8 mouse cellular contexts compared by ENCODE assay signal in genomic region chr2:156180094-156180821, GRCm38 (mm10). TPM values are rescaled to one million over a fixed set of nuclear protein-coding genes. Genes with fewer than 3 reads are reported as not detected.
DNase-seq lines count a peak whose midpoint lies in the region; ATAC-seq lines count a peak whose summit lies in the region.

TSS of gene Rbm39 (minus strand) at chr2:156180238.

- under 1% methylated on average over 45 of the region's 47 CpGs for WGBS in hindbrain, embryonic 16.5 days
- under 1% methylated on average over 42 of the region's 47 CpGs for WGBS in macrophage (ENCODE audit: missing documents)

- no peaks in the 10 kb centered on the region for H3K9me3 ChIP-seq in hindbrain, embryonic 16.5 days (ENCODE audit: control insufficient read depth, low read length)

- H3K27ac ChIP-seq in hindbrain, embryonic 16.5 days (ENCODE audit: low read depth, low read length): peak within 1 kb of the TSS; percentile 97
- peak within 1 kb of the TSS; percentile 96 for H3K27ac ChIP-seq in macrophage

- H3K4me3 ChIP-seq in hindbrain, embryonic 16.5 days (ENCODE audit: low read length): peak within 1 kb of the TSS; percentile 82
- peak within 1 kb of the TSS; percentile 93 for H3K4me3 ChIP-seq in macrophage (ENCODE audit: inconsistent target)

- peak; percentile 100 for DNase-seq in T-cell, adult 2 months (ENCODE audit: low spot score)
- peak; percentile 100 for DNase-seq in cerebellum, postnatal 36 days
- peak; percentile 100 for DNase-seq in gastrocnemius, adult 18-20 months (ENCODE audit: low spot score)
- peak; percentile 100 for DNase-seq in left cerebral cortex, adult 18-20 months (ENCODE audit: low spot score in 2 of 2)
- peak; percentile 100 for DNase-seq in right cerebral cortex, adult 18-20 months
- DNase-seq in urinary bladder, postnatal 10 days (ENCODE audit: low spot score): peak; percentile 100

- ATAC-seq in hindbrain, embryonic 16.5 days: peak; percentile 98

- H3K36me3 ChIP-seq in hindbrain, embryonic 16.5 days (ENCODE audit: control insufficient read depth, insufficient read depth, low read length): peaks cover 4% of the 10 kb centered on the region
- H3K36me3 ChIP-seq in macrophage (ENCODE audit: inconsistent target): peaks cover 32% of the 10 kb centered on the region

- H3K9ac ChIP-seq in hindbrain, embryonic 16.5 days (ENCODE audit: low read depth, low read length): peak within 1 kb of the TSS; percentile 100

- H3K4me2 ChIP-seq in hindbrain, embryonic 16.5 days (ENCODE audit: low read length): peak within 1 kb of the TSS; percentile 57

- H3K27me3 ChIP-seq in hindbrain, embryonic 16.5 days (replicated peaks; ENCODE audit: control insufficient read depth, insufficient read depth, low read length): no peaks in the 10 kb centered on the region

- peaks cover 25% of the 10 kb centered on the region for H3K4me1 ChIP-seq in hindbrain, embryonic 16.5 days (ENCODE audit: control insufficient read depth, insufficient read depth, low read depth, low read length)

- peaks cover 44% of the 10 kb centered on the region for H3K79me2 ChIP-seq in macrophage (ENCODE audit: inconsistent target)

RNA-seq across cellular contexts. Expression of gene Rbm39, which starts in this region (rescaled TPM):
- 100 to 1,000 TPM in 1 of 2 experiments, 10 to 100 TPM in 1; 89.8 to 104 TPM for total RNA-seq in gastrocnemius, adult 18-20 months (2021)
- 369 and 377 TPM in 2 replicates for polyA plus RNA-seq in hindbrain, embryonic 16.5 days (2015; fragmentation: Nextera tagmentation; extraction: Ambion mirVana)
- 100 to 1,000 TPM; 286 to 287 TPM for total RNA-seq in left cerebral cortex, adult 18-20 months (2021)
- 1,000 to 10,000 TPM; 2,157 to 4,730 (median 3,239) TPM for total RNA-seq in macrophage (2018; cell fraction: chromatin; rRNA removed)
- total RNA-seq in macrophage (2018; cell fraction: cytosol; rRNA removed): 100 to 1,000 TPM; 106 to 268 (median 139) TPM
- 1,000 to 10,000 TPM in 24 of 26 experiments, 100 to 1,000 TPM in 2; 796 to 2,492 (median 1,518) TPM for total RNA-seq in macrophage (2018; cell fraction: nucleus; rRNA removed)
- 158 to 239 TPM (median 203 TPM) in 3 replicates for polyA plus RNA-seq in macrophage (2018)

Comparison
In these comparisons a context has a peak if more than half of its experiments do, and no peak if none do; other contexts are left out.
1. Peak in every context shown above with its lines: DNase-seq, ATAC-seq, H3K4me3 ChIP-seq and H3K27ac ChIP-seq.